Mouse (Mus musculus): ENCODE measurements around the gene Preb. TPM values are rescaled to one million over a fixed set of nuclear protein-coding genes. Genes with fewer than 3 reads are reported as not detected.

Gene Preb
- polyA plus RNA-seq, 1 experiment, result 335 TPM

GRCm38 (mm10) chr5:30931378-30931777, 28.8 kb downstream of the Preb start:
- WGBS, result 77% methylated on average over 4 of the region's 4 CpGs
- Histone ChIP-seq H3K36me3 (ENCODE audit: control insufficient read depth, insufficient read depth, low read length) (peaks cover 31% of the 10 kb centered on the region), H3K27me3 (ENCODE audit: control insufficient read depth, insufficient read depth, low read length) (no peaks in the 10 kb centered on the region), H3K27ac (ENCODE audit: insufficient read depth, low read depth, low read length) (no peak overlapping the region), H3K4me3 (ENCODE audit: low read depth, low read length) (no peak overlapping the region), H3K4me1 (ENCODE audit: control insufficient read depth, insufficient read depth, insufficient read length, low read length) (peaks cover 16% of the 10 kb centered on the region)
- TF ChIP-seq CTCF (IDR thresholded peaks at IDR 0.05; ENCODE audit: extremely low read depth, insufficient read length, insufficient replicate concordance, low read depth, low read length), result no peak
- TF ChIP-seq POLR2A (IDR thresholded peaks at IDR 0.05; ENCODE audit: low read depth, low read length), result no peak

- Histone ChIP-seq H3K4me1 (ENCODE audit: control insufficient read depth, insufficient read depth, insufficient read length, low read length) (peaks cover 21% of the 10 kb centered on the region), H3K4me3 (ENCODE audit: low read depth, low read length) (no peak overlapping the region), H3K36me3 (ENCODE audit: control insufficient read depth, insufficient read depth, low read length) (peaks cover 32% of the 10 kb centered on the region), H3K27ac (ENCODE audit: insufficient read depth, low read depth, low read length) (no peak overlapping the region), H3K27me3 (ENCODE audit: control insufficient read depth, insufficient read depth, low read length) (no peaks in the 10 kb centered on the region)
- WGBS, result 36% methylated on average over 6 of the region's 6 CpGs
- no peak for TF ChIP-seq CTCF (IDR thresholded peaks at IDR 0.05; ENCODE audit: extremely low read depth, insufficient read length, insufficient replicate concordance, low read depth, low read length)
- TF ChIP-seq POLR2A (IDR thresholded peaks at IDR 0.05; ENCODE audit: low read depth, low read length), result no peak
These were observed 29.3 kb downstream of the Preb start for GRCm38 (mm10) chr5:30930846-30931245.

GRCm38 (mm10) chr5:30930121-30930520, 30.0 kb downstream of the Preb start:
- H3K4me3 ChIP-seq (ENCODE audit: low read depth, low read length), result no peak overlapping the region
- H3K27ac ChIP-seq (ENCODE audit: insufficient read depth, low read depth, low read length), result no peak overlapping the region
- WGBS, result 23% methylated on average over 4 of the region's 4 CpGs
- no peaks in the 10 kb centered on the region for H3K27me3 ChIP-seq (ENCODE audit: control insufficient read depth, insufficient read depth, low read length)
- no peak for TF ChIP-seq POLR2A (IDR thresholded peaks at IDR 0.05; ENCODE audit: low read depth, low read length)
- peak; percentile 49; the same call in 1 of the 2 replicates for TF ChIP-seq CTCF (IDR thresholded peaks at IDR 0.05; ENCODE audit: extremely low read depth, insufficient read length, insufficient replicate concordance, low read depth, low read length)
- peaks cover 23% of the 10 kb centered on the region for H3K4me1 ChIP-seq (ENCODE audit: control insufficient read depth, insufficient read depth, insufficient read length, low read length)
- peaks cover 32% of the 10 kb centered on the region for H3K36me3 ChIP-seq (ENCODE audit: control insufficient read depth, insufficient read depth, low read length)

GRCm38 (mm10) chr5:30927945-30928529, 32.1 kb downstream of the Preb start:
- TF ChIP-seq POLR2A (IDR thresholded peaks at IDR 0.05; ENCODE audit: low read depth, low read length), result no peak
- TF ChIP-seq CTCF (IDR thresholded peaks at IDR 0.05; ENCODE audit: extremely low read depth, insufficient read length, insufficient replicate concordance, low read depth, low read length), result no peak

GRCm38 (mm10) chr5:30926073-30926472, 34.1 kb downstream of the Preb start:
- Histone ChIP-seq H3K4me3 (ENCODE audit: low read depth, low read length) (no peak overlapping the region), H3K36me3 (ENCODE audit: control insufficient read depth, insufficient read depth, low read length) (peaks cover 13% of the 10 kb centered on the region), H3K4me1 (ENCODE audit: control insufficient read depth, insufficient read depth, insufficient read length, low read length) (peaks cover 38% of the 10 kb centered on the region), H3K27me3 (ENCODE audit: control insufficient read depth, insufficient read depth, low read length) (no peaks in the 10 kb centered on the region), H3K27ac (ENCODE audit: insufficient read depth, low read depth, low read length) (peak overlapping the region; percentile 85)
- TF ChIP-seq POLR2A (IDR thresholded peaks at IDR 0.05; ENCODE audit: low read depth, low read length) (no peak), CTCF (IDR thresholded peaks at IDR 0.05; ENCODE audit: extremely low read depth, insufficient read length, insufficient replicate concordance, low read depth, low read length) (no peak)
- 21% methylated on average over 2 of the region's 2 CpGs for WGBS

More at GRCm38 (mm10) chr5:30927945-30928529, 32.1 kb downstream of the Preb start:
- H3K27me3 ChIP-seq (ENCODE audit: control insufficient read depth, insufficient read depth, low read length), result no peaks in the 10 kb centered on the region
- 40% methylated on average over 7 of the region's 7 CpGs for WGBS
- H3K4me3 ChIP-seq (ENCODE audit: low read depth, low read length), result no peak overlapping the region
- peak overlapping the region; percentile 62 for H3K27ac ChIP-seq (ENCODE audit: insufficient read depth, low read depth, low read length)
- H3K36me3 ChIP-seq (ENCODE audit: control insufficient read depth, insufficient read depth, low read length), result peaks cover 20% of the 10 kb centered on the region
- peaks cover 38% of the 10 kb centered on the region for H3K4me1 ChIP-seq (ENCODE audit: control insufficient read depth, insufficient read depth, insufficient read length, low read length)

GRCm38 (mm10) chr5:30925217-30925616, 34.9 kb downstream of the Preb start:
- H3K36me3 ChIP-seq (ENCODE audit: control insufficient read depth, insufficient read depth, low read length), result peaks cover 9% of the 10 kb centered on the region
- peak overlapping the region; percentile 97 for H3K27ac ChIP-seq (ENCODE audit: insufficient read depth, low read depth, low read length)
- no peaks in the 10 kb centered on the region for H3K27me3 ChIP-seq (ENCODE audit: control insufficient read depth, insufficient read depth, low read length)
- H3K4me1 ChIP-seq (ENCODE audit: control insufficient read depth, insufficient read depth, insufficient read length, low read length), result peaks cover 42% of the 10 kb centered on the region
- 47% methylated on average over 5 of the region's 5 CpGs for WGBS
- TF ChIP-seq POLR2A (IDR thresholded peaks at IDR 0.05; ENCODE audit: low read depth, low read length) (peak; percentile 55; the same call in 1 of the 2 replicates), CTCF (IDR thresholded peaks at IDR 0.05; ENCODE audit: extremely low read depth, insufficient read length, insufficient replicate concordance, low read depth, low read length) (no peak)
- no peak overlapping the region for H3K4me3 ChIP-seq (ENCODE audit: low read depth, low read length)

GRCm38 (mm10) chr5:30924614-30925013, 35.5 kb downstream of the Preb start:
- 66% methylated on average over 8 of the region's 8 CpGs for WGBS
- Histone ChIP-seq H3K4me1 (ENCODE audit: control insufficient read depth, insufficient read depth, insufficient read length, low read length) (peaks cover 43% of the 10 kb centered on the region), H3K36me3 (ENCODE audit: control insufficient read depth, insufficient read depth, low read length) (peaks cover 9% of the 10 kb centered on the region), H3K4me3 (ENCODE audit: low read depth, low read length) (peak overlapping the region; percentile 6; the same call in 1 of the 2 replicates), H3K27ac (ENCODE audit: insufficient read depth, low read depth, low read length) (peak overlapping the region; percentile 97), H3K27me3 (ENCODE audit: control insufficient read depth, insufficient read depth, low read length) (no peaks in the 10 kb centered on the region)
- TF ChIP-seq POLR2A (IDR thresholded peaks at IDR 0.05; ENCODE audit: low read depth, low read length) (no peak), CTCF (IDR thresholded peaks at IDR 0.05; ENCODE audit: extremely low read depth, insufficient read length, insufficient replicate concordance, low read depth, low read length) (no peak)
